Mouse (Mus musculus) myocyte (in vitro differentiated cells): ENCODE results near the gene Hipk3. TPM values are rescaled to one million over a fixed set of nuclear protein-coding genes. Genes with fewer than 3 reads are reported as not detected.

Experiments
- H3K27me3 ChIP-seq: one replicate; pipeline ENCODE4 v1.6.1; 2011; ENCODE audit not compliant: control insufficient read depth, insufficient read depth, insufficient read length
- H3K36me3 ChIP-seq: one replicate; pipeline ENCODE4 v1.6.1; 2011; ENCODE audit not compliant: control insufficient read depth, insufficient read depth
- H3K4me2 ChIP-seq: one replicate; pipeline ENCODE4 v1.6.1; 2011; ENCODE audit warnings: low read depth, control low read depth
- H3K4me3 ChIP-seq: one replicate; pipeline ENCODE4 v1.5.1; 2011; ENCODE audit warnings: mild to moderate bottlenecking, control low read depth, moderate library complexity
- H3K79me2 ChIP-seq: one replicate; pipeline ENCODE4 v1.6.1; 2011; ENCODE audit not compliant: control insufficient read depth, insufficient read depth
- H3ac ChIP-seq: one replicate; pipeline ENCODE4 v1.6.1; 2011; ENCODE audit not compliant: control insufficient read depth, insufficient read length
- CEBPB ChIP-seq: IDR thresholded peaks from 2 replicates; pipeline ENCODE4 v1.6.1; 2011; ENCODE audit warnings: mild to moderate bottlenecking, moderate library complexity; ENCODE audit not compliant: poor library complexity, insufficient read depth, severe bottlenecking
- E2F4 ChIP-seq: IDR thresholded peaks from one replicate; pipeline ENCODE4 v1.6.1; 2011; ENCODE audit warnings: mild to moderate bottlenecking, control low read depth, moderate library complexity; ENCODE audit not compliant: insufficient read depth
- MAX ChIP-seq: IDR thresholded peaks from one replicate; pipeline ENCODE4 v1.6.1; 2011; ENCODE audit warnings: low read depth, mild to moderate bottlenecking, control low read depth
- MYOD1 ChIP-seq, 3 experiments: IDR thresholded peaks; one replicate each; pipeline ENCODE4 v1.6.1; 2011; ENCODE audit warnings: control low read depth in 2 of 3, low read depth in 2 of 3, mild to moderate bottlenecking in 2 of 3, moderate library complexity in 1 of 3; ENCODE audit not compliant: insufficient read length in 2 of 3, control insufficient read depth in 1 of 3
- MYOG ChIP-seq, 3 experiments: IDR thresholded peaks; one replicate each; pipeline ENCODE4 v1.6.1; 2011; ENCODE audit warnings: control low read depth in 2 of 3, low read depth in 2 of 3, mild to moderate bottlenecking in 2 of 3; ENCODE audit not compliant: insufficient read length in 2 of 3, control insufficient read depth in 1 of 3, insufficient read depth in 1 of 3
- POLR2A ChIP-seq: IDR thresholded peaks from one replicate; pipeline ENCODE4 v1.6.1; 2011; ENCODE audit warnings: low read depth, mild to moderate bottlenecking, control low read depth, moderate library complexity; ENCODE audit not compliant: insufficient read length
- POLR2AphosphoS2 ChIP-seq: IDR thresholded peaks from one replicate; pipeline ENCODE4 v1.6.1; 2011; ENCODE audit warnings: low read depth, control low read depth; ENCODE audit not compliant: insufficient read length
- REST ChIP-seq: IDR thresholded peaks from one replicate; pipeline ENCODE4 v1.6.1; 2011; ENCODE audit warnings: mild to moderate bottlenecking, control low read depth, moderate library complexity; ENCODE audit not compliant: insufficient read depth, insufficient read length
- SRF ChIP-seq: IDR thresholded peaks from one replicate; pipeline ENCODE4 v1.6.1; 2011; ENCODE audit warnings: low read depth; ENCODE audit not compliant: control insufficient read depth, insufficient read length
- TCF12 ChIP-seq: IDR thresholded peaks from one replicate; pipeline ENCODE4 v1.6.1; 2011; ENCODE audit warnings: mild to moderate bottlenecking, control low read depth; ENCODE audit not compliant: poor library complexity, insufficient read depth, severe bottlenecking
- TCF3 ChIP-seq: IDR thresholded peaks from one replicate; pipeline ENCODE4 v1.6.1; 2011; ENCODE audit warnings: low read depth, control low read depth; ENCODE audit not compliant: insufficient read length
- USF1 ChIP-seq: IDR thresholded peaks from one replicate; pipeline ENCODE4 v1.6.1; 2011; ENCODE audit warnings: low read depth, mild to moderate bottlenecking, control low read depth, moderate library complexity
- polyA plus RNA-seq: library from polyadenylated mRNA; unstranded; fragments of >200 nt; fragmentation: generic; extraction: Trizol; gene quantifications from one replicate; pipeline ENCODE4 v1.2.1, GENCODE M21; 2012; ENCODE audit warnings: missing spikeins

Hipk3 gene
- polyA plus RNA-seq, 1 experiment: 14.3 TPM

DNA sequence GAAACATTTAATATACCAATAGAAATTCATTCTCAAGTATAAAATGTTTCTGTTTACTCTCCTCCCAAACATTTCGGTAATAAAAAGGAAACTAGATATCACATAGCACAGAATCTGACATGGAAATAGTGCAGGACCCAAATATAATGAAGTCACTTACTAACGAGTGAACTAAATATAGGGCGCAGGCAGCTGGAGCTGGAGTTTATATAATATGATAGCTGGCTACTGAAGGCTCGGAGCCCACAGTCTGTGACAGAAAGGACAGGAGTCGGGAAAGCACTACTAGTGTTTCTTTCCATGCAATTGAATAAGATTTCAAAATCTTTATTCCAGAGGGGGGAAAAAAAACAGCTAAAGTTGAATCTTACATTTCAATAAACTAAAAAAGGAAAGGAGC is 25.8 kb downstream of the Hipk3 start:
- H3K4me3 ChIP-seq: no peak overlapping the region
- peaks cover 96% of the 10 kb centered on the region for H3K79me2 ChIP-seq
- TF ChIP-seq MYOG (IDR thresholded peaks at IDR 0.05; ENCODE audit: control insufficient read depth in 1 of 3, insufficient read depth in 1 of 3, insufficient read length in 2 of 3, low read depth in 2 of 3) (no peak), TCF12 (no peak), POLR2AphosphoS2 (no peak), TCF3 (no peak), MAX (no peak), MYOD1 (IDR thresholded peaks at IDR 0.05; ENCODE audit: control insufficient read depth in 1 of 3, insufficient read length in 2 of 3, low read depth in 2 of 3) (no peak), CEBPB (no peak), E2F4 (no peak), SRF (no peak)
- H3K4me2 ChIP-seq: no peak overlapping the region
- H3K27me3 ChIP-seq: no peaks in the 10 kb centered on the region
- no peak overlapping the region for H3ac ChIP-seq
- H3K36me3 ChIP-seq: peaks cover 7% of the 10 kb centered on the region

DNA sequence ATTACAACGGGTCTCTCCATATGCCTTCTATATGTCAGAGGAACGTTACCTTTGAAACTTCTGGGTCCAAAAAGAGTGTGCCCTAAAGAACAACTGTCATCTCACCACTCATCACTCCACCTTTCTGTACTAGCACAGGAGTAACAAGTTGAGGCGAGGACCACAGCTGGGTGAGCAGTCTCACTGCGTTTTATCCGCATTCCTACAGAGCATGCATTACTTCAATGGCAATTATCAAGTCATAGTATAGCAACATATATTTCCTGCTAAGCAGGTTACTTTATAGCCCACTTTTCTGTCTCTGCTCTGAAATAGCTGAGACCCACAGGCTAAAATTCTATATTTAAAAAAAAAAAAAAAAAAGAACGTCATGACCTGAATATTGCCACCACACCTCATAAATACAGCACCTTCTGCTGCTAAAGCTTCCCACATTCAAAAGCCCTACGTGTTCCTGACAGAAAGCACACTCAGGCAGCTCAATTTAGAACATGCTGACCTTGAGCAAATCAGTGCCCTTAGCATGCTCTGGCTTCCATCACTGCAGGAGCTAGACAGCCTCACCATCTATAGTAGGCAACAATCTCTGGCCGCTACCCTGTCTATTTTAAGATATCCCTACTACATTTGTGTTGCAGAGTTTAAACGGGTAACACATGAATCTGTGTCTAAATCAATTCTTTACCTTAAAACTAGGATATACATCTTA is 27.2 kb downstream of the Hipk3 start:
- no peak overlapping the region for H3K4me2 ChIP-seq
- H3ac ChIP-seq: no peak overlapping the region
- no peaks in the 10 kb centered on the region for H3K27me3 ChIP-seq
- H3K4me3 ChIP-seq: no peak overlapping the region
- peaks cover 96% of the 10 kb centered on the region for H3K79me2 ChIP-seq
- TF ChIP-seq CEBPB (no peak), POLR2A (no peak), USF1 (no peak)
- H3K36me3 ChIP-seq: peaks cover 7% of the 10 kb centered on the region

DNA sequence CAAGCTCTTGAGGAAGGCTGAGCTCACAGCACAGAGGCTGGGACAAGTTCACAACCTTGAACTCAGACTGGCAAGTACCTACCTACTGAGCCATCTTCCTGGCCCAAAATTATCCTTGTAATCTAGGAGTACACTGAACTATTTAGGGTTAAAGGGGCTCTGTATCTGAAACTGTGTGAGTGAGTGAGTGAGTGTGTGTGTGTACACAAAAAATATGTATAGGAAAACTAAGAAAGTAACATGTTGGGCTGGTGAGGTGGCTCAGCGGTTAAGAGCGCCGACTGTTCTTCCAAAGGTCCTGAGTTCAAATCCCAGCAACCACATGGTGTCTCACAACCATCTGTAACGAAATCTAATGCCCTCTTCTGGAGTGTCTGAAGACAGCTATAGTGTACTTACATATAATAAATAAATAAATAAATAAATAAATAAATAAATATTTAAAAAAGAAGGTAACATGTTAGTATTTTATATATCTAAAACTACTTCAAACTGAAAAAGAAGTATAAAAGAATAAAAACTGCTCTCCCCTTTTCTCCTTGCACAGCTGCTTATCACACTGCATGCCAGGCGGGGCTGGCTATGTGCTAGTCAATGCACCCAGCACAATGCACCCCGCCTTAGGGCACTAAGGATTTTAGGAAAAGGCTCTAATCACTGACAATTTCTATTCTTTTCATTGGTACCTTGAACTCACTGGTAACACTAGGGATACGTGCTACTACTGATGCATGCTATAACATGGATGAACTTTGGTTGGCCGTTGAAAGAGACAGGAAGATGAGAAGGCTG is 28.4 kb downstream of the Hipk3 start:
- no peak for TF ChIP-seq REST
- Histone ChIP-seq H3K4me2 (no peak overlapping the region), H3ac (no peak overlapping the region), H3K27me3 (no peaks in the 10 kb centered on the region), H3K79me2 (peaks cover 96% of the 10 kb centered on the region), H3K36me3 (peaks cover 7% of the 10 kb centered on the region), H3K4me3 (no peak overlapping the region)

DNA sequence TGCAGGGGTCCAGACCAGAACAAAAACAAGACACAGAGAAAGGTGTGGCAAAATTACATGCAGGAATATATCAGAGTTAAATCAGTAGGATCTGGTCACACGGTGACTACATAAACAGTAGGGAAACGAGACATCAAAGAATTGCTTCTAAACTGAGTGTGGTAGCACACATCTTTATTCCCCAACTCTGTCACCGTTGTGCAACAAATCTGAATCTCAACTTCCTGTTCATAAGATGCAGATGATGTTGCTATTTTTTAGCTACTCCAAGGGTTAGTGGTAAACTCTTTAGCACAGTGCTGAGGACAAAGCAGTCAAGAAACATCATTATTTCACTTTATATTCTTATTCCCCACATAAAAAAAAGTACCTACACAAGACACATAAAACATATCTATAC is 34.2 kb downstream of the Hipk3 start:
- no peak overlapping the region for H3K4me3 ChIP-seq
- TF ChIP-seq SRF (no peak), MYOG (IDR thresholded peaks at IDR 0.05; ENCODE audit: control insufficient read depth in 1 of 3, insufficient read depth in 1 of 3, insufficient read length in 2 of 3, low read depth in 2 of 3) (no peak), POLR2AphosphoS2 (no peak)

DNA sequence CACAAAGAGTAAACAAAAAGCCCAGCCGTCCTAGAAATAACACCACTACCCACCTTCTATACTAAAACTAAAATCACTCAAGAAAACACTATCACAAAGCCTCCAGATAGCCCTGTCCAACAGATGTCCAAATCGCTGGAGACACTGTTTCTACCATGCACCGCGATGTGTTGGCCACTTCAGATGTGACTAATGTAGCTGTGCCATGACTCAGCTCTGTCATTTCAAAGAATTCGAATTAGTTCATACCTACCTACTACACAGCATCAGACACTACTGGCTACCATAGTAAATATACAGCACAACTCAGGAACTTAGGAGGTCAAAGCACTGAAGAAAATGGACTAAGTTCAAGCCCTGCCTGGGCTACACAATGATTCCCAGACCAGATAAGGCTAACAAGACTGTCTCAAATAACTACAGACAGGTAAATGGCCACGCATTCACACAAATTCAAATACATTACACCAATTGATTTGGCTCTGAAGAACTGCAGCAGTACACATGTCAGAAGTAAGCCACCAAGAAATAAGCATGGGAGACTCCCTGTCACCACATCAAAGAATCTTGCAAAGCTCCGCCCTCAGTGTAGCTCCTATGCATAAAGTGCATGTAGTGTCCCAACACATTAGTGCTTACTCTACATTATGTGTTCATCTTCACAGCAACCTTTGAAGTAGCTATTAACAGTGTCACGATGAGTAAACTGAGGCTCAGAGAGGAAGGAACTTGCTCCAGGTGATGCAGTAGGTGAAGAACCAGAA is 35.5 kb downstream of the Hipk3 start:
- H3ac ChIP-seq: no peak overlapping the region
- TF ChIP-seq TCF3 (no peak), TCF12 (no peak), E2F4 (no peak), REST (no peak), POLR2AphosphoS2 (no peak), MAX (no peak), MYOG (IDR thresholded peaks at IDR 0.05; ENCODE audit: control insufficient read depth in 1 of 3, insufficient read depth in 1 of 3, insufficient read length in 2 of 3, low read depth in 2 of 3) (no peak), POLR2A (no peak), CEBPB (no peak), MYOD1 (IDR thresholded peaks at IDR 0.05; ENCODE audit: control insufficient read depth in 1 of 3, insufficient read length in 2 of 3, low read depth in 2 of 3) (no peak), USF1 (no peak), SRF (no peak)
- no peak overlapping the region for H3K4me3 ChIP-seq
- H3K79me2 ChIP-seq: peaks cover 100% of the 10 kb centered on the region
- no peaks in the 10 kb centered on the region for H3K36me3 ChIP-seq
- H3K27me3 ChIP-seq: no peaks in the 10 kb centered on the region
- peak overlapping the region; percentile 8 for H3K4me2 ChIP-seq

More for the DNA sequence above, 34.2 kb downstream of the Hipk3 start:
- H3K36me3 ChIP-seq: no peaks in the 10 kb centered on the region
- peaks cover 100% of the 10 kb centered on the region for H3K79me2 ChIP-seq
- no peaks in the 10 kb centered on the region for H3K27me3 ChIP-seq
- H3K4me2 ChIP-seq: no peak overlapping the region
- H3ac ChIP-seq: no peak overlapping the region
